Mouse (Mus musculus): ENCODE measurements around the gene Clmn. TPM values are rescaled to one million over a fixed set of nuclear protein-coding genes. Genes with fewer than 3 reads are reported as not detected.
A peak's percentile ranks its signal among the peaks of the same experiment; 100 is the strongest.

Clmn gene
- total RNA-seq (2021) (1 to 10 TPM; 2.5 to 3.2 TPM), polyA plus RNA-seq (2012; rRNA removed) (1.0 and 1.1 TPM in 2 replicates)
- long read RNA-seq, partial matches to known transcripts: 0 of 2 reads
- long read RNA-seq, other reads (novel, unspliced or antisense): 2 of 2 reads

DNA sequence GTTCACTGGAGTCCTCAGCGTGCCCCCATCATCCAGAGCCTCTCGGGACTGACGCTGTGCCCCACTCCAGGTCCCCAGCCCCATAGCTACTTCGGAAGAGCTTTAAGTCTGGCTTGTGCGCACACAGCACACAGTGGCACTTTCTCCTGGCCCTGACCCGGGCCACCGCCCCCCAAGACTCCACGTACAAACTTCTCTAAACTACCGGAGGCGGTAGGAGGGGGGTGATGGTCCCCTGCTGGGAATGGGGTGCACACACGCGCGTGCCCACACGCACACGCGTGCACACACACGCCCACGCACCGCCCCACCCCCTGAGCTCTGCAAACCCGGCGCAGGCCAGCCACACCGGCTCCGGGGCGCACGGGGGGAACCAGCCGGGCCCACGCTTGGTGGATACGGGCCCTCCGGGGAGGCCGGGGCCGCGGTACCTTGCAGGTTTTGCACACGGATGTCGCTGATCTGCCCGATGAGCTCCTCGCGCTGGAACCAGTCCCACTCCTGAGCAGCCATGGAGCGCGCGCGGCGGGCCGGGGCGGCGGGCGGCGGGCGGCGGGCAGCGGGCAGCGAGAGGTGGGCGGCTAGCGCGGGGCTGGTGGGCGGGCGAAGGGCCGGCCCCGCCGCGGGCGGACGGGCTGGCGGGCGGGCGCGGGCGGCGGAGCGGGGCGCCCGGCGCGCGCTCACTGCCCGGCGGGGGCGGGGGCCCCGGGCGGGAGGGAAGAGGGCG is at the start of gene Clmn:
Clmn (minus strand) TSS at position 638 of the 727 bp plus-strand sequence.
- DNase-seq: peak; percentile 40 to 49
- WGBS: 10% methylated on average over 75 of the region's 80 CpGs
- TF ChIP-seq CTCF (IDR thresholded peaks at IDR 0.05): no peak
- no peak for TF ChIP-seq POLR2A (IDR thresholded peaks at IDR 0.05; ENCODE audit: insufficient read depth, low read depth, low read length)
- no peak for TF ChIP-seq EP300 (IDR thresholded peaks at IDR 0.05; ENCODE audit: insufficient read depth, low read depth, low read length)
- H3K4me3 ChIP-seq: peak within 1 kb of the TSS; percentile 74
- H3K4me1 ChIP-seq (ENCODE audit: control insufficient read depth, insufficient read depth, low read length): peaks cover 2% of the 10 kb centered on the region
- peak within 1 kb of the TSS; percentile 43 for H3K27ac ChIP-seq
- H3K79me2 ChIP-seq (replicated peaks; ENCODE audit: control insufficient read depth, insufficient read depth, low read length): no peaks in the 10 kb centered on the region
- H3K36me3 ChIP-seq (ENCODE audit: control insufficient read depth, insufficient read depth, low read length): no peaks in the 10 kb centered on the region
- H3K9ac ChIP-seq (ENCODE audit: low read depth, low read length): peak within 1 kb of the TSS; percentile 68
- no peaks in the 10 kb centered on the region for H3K27me3 ChIP-seq (ENCODE audit: control insufficient read depth, insufficient read depth, low read length)
- intact Hi-C loops (cut with DNase I): no loop called here

DNA sequence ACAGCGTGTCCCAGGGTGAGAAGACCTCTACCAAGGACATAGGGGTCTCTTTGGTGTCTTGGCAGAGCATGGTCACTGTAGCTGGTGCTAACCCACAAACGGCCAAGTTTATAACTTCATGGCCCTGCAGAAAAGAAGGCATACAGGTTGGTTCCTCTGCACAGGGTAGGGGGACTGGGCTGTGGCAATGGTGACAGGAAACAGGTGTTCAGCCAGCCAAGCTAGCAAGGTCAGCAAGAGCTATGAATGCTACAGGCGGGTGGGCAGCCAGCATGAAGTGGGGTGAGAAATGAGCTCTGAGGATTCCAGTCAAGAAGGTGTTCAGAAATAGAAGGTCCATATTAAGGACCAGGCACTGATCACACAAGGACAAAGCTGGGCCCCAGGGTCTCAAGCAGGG is 48.1 kb upstream of the Clmn start:
- WGBS: 73% methylated on average over 3 of the region's 3 CpGs
- Histone ChIP-seq H3K4me1 (ENCODE audit: control insufficient read depth, insufficient read depth, low read length) (no peaks in the 10 kb centered on the region), H3K27me3 (ENCODE audit: control insufficient read depth, insufficient read depth, low read length) (no peaks in the 10 kb centered on the region; the same call in 1 of the 2 replicates), H3K9ac (ENCODE audit: low read depth, low read length) (no peak overlapping the region), H3K36me3 (ENCODE audit: control insufficient read depth, insufficient read depth, low read length) (no peaks in the 10 kb centered on the region), H3K27ac (no peak overlapping the region), H3K4me3 (no peak overlapping the region), H3K79me2 (replicated peaks; ENCODE audit: control insufficient read depth, insufficient read depth, low read length) (no peaks in the 10 kb centered on the region)
- DNase-seq: no peak
- no peak for TF ChIP-seq POLR2A (IDR thresholded peaks at IDR 0.05; ENCODE audit: insufficient read depth, low read depth, low read length)
- no peak for TF ChIP-seq EP300 (IDR thresholded peaks at IDR 0.05; ENCODE audit: insufficient read depth, low read depth, low read length)
- TF ChIP-seq CTCF (IDR thresholded peaks at IDR 0.05): no peak
- intact Hi-C loops (cut with DNase I): no loop called here

DNA sequence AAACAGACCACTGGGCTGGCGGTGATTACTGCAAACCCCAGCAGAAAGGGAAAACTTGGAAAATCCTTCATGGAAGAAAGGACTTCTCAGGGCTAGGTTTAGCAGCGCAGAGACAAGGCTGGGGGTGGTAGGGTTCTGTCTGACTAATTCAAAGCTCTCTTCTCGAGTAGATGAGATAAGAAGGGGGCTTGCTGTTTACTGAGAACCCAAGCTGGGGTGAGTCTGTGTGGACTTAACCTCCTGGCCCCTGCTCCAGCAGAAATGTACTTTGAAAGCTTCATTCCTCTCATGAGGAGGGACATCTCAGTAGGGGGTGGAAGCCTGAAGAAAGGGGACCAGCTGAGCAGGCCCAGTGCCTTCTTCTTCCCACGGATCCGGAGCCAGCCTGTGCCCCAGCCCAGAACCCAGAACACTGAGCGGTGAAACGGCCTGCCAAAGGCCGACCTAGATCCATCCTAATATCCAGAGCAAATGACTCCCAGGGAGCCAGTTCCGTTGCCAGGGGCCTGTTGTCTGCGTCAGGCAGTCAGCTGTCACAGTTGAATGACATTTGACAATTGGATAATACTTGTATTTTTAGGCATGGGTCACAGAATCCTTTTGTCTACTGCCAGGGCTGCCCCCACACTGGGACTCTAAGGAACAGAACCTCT is 47.5 kb upstream of the Clmn start:
- no peak for DNase-seq
- no peak overlapping the region for H3K4me3 ChIP-seq
- H3K79me2 ChIP-seq (replicated peaks; ENCODE audit: control insufficient read depth, insufficient read depth, low read length): no peaks in the 10 kb centered on the region
- no peaks in the 10 kb centered on the region for H3K36me3 ChIP-seq (ENCODE audit: control insufficient read depth, insufficient read depth, low read length)
- intact Hi-C loops (cut with DNase I): no loop called here
- TF ChIP-seq CTCF (IDR thresholded peaks at IDR 0.05) (no peak), EP300 (IDR thresholded peaks at IDR 0.05; ENCODE audit: insufficient read depth, low read depth, low read length) (no peak), POLR2A (IDR thresholded peaks at IDR 0.05; ENCODE audit: insufficient read depth, low read depth, low read length) (no peak)
- H3K4me1 ChIP-seq (ENCODE audit: control insufficient read depth, insufficient read depth, low read length): no peaks in the 10 kb centered on the region
- no peak overlapping the region for H3K9ac ChIP-seq (ENCODE audit: low read depth, low read length)
- H3K27me3 ChIP-seq (ENCODE audit: control insufficient read depth, insufficient read depth, low read length): no peaks in the 10 kb centered on the region; the same call in 1 of the 2 replicates
- 54% methylated on average over 10 of the region's 10 CpGs for WGBS
- H3K27ac ChIP-seq: no peak overlapping the region

DNA sequence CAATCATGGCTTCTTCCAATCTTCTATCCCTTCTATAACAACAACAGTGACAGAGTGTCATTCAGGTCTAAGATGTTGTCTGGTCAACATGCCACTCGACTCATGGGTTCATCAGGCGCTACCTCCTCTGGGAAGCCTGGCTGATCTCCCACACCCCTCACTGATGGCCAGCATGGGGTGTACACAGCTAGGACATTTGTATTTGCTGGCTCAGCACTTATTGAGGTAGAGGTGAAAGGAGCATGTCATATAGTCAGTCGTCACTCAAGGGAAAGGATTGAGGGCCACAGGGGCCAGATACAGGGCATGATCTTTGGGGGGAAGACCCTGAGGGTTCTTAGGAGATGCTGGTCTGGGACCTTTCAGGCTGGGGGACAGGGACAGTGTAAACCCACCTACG is 44.9 kb upstream of the Clmn start:
- H3K27ac ChIP-seq: no peak overlapping the region
- H3K4me1 ChIP-seq (ENCODE audit: control insufficient read depth, insufficient read depth, low read length): no peaks in the 10 kb centered on the region
- TF ChIP-seq POLR2A (IDR thresholded peaks at IDR 0.05; ENCODE audit: insufficient read depth, low read depth, low read length) (no peak), CTCF (IDR thresholded peaks at IDR 0.05) (no peak), EP300 (IDR thresholded peaks at IDR 0.05; ENCODE audit: insufficient read depth, low read depth, low read length) (no peak)
- no peaks in the 10 kb centered on the region; the same call in 1 of the 2 replicates for H3K27me3 ChIP-seq (ENCODE audit: control insufficient read depth, insufficient read depth, low read length)
- H3K36me3 ChIP-seq (ENCODE audit: control insufficient read depth, insufficient read depth, low read length): no peaks in the 10 kb centered on the region
- no peaks in the 10 kb centered on the region for H3K79me2 ChIP-seq (replicated peaks; ENCODE audit: control insufficient read depth, insufficient read depth, low read length)
- no peak overlapping the region for H3K4me3 ChIP-seq
- 87% methylated on average over 4 of the region's 4 CpGs for WGBS
- intact Hi-C loops (cut with DNase I): no loop called here
- H3K9ac ChIP-seq (ENCODE audit: low read depth, low read length): no peak overlapping the region
- no peak for DNase-seq

DNA sequence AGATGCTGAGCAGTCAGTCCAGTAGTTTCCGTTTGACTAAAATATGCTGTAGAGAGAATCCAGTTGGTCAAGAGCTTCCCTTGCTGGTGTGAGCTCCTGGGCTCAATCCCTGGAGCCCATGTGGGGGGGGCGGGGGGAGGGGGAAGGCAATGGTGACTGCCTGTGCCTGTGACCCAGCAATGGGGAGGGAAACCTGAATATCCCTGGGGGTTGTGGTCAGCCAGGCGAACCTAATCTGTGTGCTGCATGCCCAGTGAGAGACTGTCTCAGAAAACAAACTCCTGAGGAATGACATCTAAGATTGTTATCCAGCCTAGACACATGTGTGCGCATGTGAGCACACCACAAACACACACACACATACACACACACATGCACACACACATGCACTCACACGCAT is 44.1 kb upstream of the Clmn start:
- Histone ChIP-seq H3K27ac (no peak overlapping the region), H3K79me2 (replicated peaks; ENCODE audit: control insufficient read depth, insufficient read depth, low read length) (no peaks in the 10 kb centered on the region), H3K9ac (ENCODE audit: low read depth, low read length) (no peak overlapping the region), H3K36me3 (ENCODE audit: control insufficient read depth, insufficient read depth, low read length) (no peaks in the 10 kb centered on the region), H3K27me3 (ENCODE audit: control insufficient read depth, insufficient read depth, low read length) (no peaks in the 10 kb centered on the region; the same call in 1 of the 2 replicates), H3K4me1 (ENCODE audit: control insufficient read depth, insufficient read depth, low read length) (no peaks in the 10 kb centered on the region), H3K4me3 (no peak overlapping the region)
- WGBS: 72% methylated on average over 5 of the region's 5 CpGs
- no peak for TF ChIP-seq EP300 (IDR thresholded peaks at IDR 0.05; ENCODE audit: insufficient read depth, low read depth, low read length)
- TF ChIP-seq POLR2A (IDR thresholded peaks at IDR 0.05; ENCODE audit: insufficient read depth, low read depth, low read length): no peak
- TF ChIP-seq CTCF (IDR thresholded peaks at IDR 0.05): no peak
- intact Hi-C loops (cut with DNase I): no loop called here
- no peak for DNase-seq

Data from heart, adult 2 months (tissue).